Mouse (Mus musculus) liver, adult 2 months (tissue): ENCODE data around the gene Zmym2. TPM values are rescaled to one million over a fixed set of nuclear protein-coding genes. Genes with fewer than 3 reads are reported as not detected.
"Not testable (repeated sequence)": the region's sequence is repeated elsewhere in the genome, so short reads cannot be mapped to it uniquely, and the experiment has no call there.

ENCODE experiments used
- DNase-seq: peaks from one replicate; pipeline ENCODE4 v3.0.0-alpha.2; 2011; ENCODE audit warnings: low read depth, low spot score; ENCODE audit errors: extremely low read depth
- H3K27ac ChIP-seq: fragments of 200-500 bp; replicated peaks from 2 replicates; pipeline ENCODE4 v1.5.1; 2012; ENCODE audit warnings: low read depth, mild to moderate bottlenecking, control low read depth, inconsistent platforms, low read length; ENCODE audit not compliant: insufficient read depth
- H3K27me3 ChIP-seq: fragments of 200-500 bp; 2 replicates; pipeline ENCODE4 v1.6.1; 2012; ENCODE audit warnings: mild to moderate bottlenecking, moderate library complexity, low read length, inconsistent platforms; ENCODE audit not compliant: control insufficient read depth, insufficient read depth
- H3K36me3 ChIP-seq: fragments of 200-500 bp; 2 replicates; pipeline ENCODE4 v1.6.1; 2012; ENCODE audit warnings: low read length, inconsistent platforms; ENCODE audit not compliant: control insufficient read depth, insufficient read depth
- H3K4me1 ChIP-seq: fragments of 200-500 bp; 2 replicates; pipeline ENCODE4 v1.6.1; 2011; ENCODE audit warnings: low read length; ENCODE audit not compliant: control insufficient read depth, insufficient read depth
- H3K4me3 ChIP-seq: fragments of 200-500 bp; 2 replicates; pipeline ENCODE4 v1.5.1; 2011; ENCODE audit warnings: low read depth, mild to moderate bottlenecking, control low read depth, low read length, moderate library complexity; ENCODE audit not compliant: insufficient read depth
- H3K79me2 ChIP-seq: fragments of 200-500 bp; 2 replicates; pipeline ENCODE4 v1.6.1; 2012; ENCODE audit warnings: inconsistent platforms, mild to moderate bottlenecking, low read length, moderate library complexity; ENCODE audit not compliant: control insufficient read depth, insufficient read depth
- H3K9ac ChIP-seq: fragments of 200-500 bp; 2 replicates; pipeline ENCODE4 v1.6.1; 2012; ENCODE audit warnings: low read depth, mild to moderate bottlenecking, control low read depth, inconsistent platforms, low read length
- CTCF ChIP-seq: fragments of 200-500 bp; IDR thresholded peaks from 2 replicates; pipeline ENCODE4 v1.5.1; 2011; ENCODE audit warnings: low read depth, low read length, control low read depth
- POLR2A ChIP-seq: fragments of 200-500 bp; IDR thresholded peaks from 2 replicates; pipeline ENCODE4 v1.6.1; 2011; ENCODE audit warnings: low read length, control low read depth; ENCODE audit not compliant: insufficient read depth; ENCODE audit errors: extremely low read depth
- WGBS: fragments of 180-500 bp; shearing (Covaris S2); methylation state at CpG from one replicate; pipeline ENCODE4 v1.1.7; 2018; 5-methylcytosine and 5-hydroxymethylcytosine counted together
- polyA plus RNA-seq: library from polyadenylated mRNA; depleted of rRNA; stranded (reverse); fragments of >200 nt; gene quantifications from 2 replicates; pipeline ENCODE4 v1.2.3, GENCODE M21; 2012
- total RNA-seq: library from RNA; depleted of rRNA; stranded (reverse); fragments of >200 nt; gene quantifications from 2 replicates; pipeline ENCODE4 v1.2.3, GENCODE M21; 2014

Zmym2 gene
- total and polyA plus RNA-seq, 2 experiments, result 3.9 to 22.9 TPM

- H3K36me3 ChIP-seq, result no peaks in the 10 kb centered on the region
- H3K27ac ChIP-seq, result no peak overlapping the region
- no peaks in the 10 kb centered on the region; the same call in 1 of the 2 replicates for H3K27me3 ChIP-seq
- H3K9ac ChIP-seq, result no peak overlapping the region
- H3K4me3 ChIP-seq, result no peak overlapping the region
- DNase-seq, result no peak
- WGBS, result 22% methylated on average over 13 of the region's 13 CpGs
- H3K79me2 ChIP-seq, result no peaks in the 10 kb centered on the region
- TF ChIP-seq POLR2A (no peak), CTCF (no peak)
- no peaks in the 10 kb centered on the region for H3K4me1 ChIP-seq
Observed at GRCm38 (mm10) chr14:56864641-56865040, 21.8 kb upstream of the Zmym2 start.

- not testable (repeated sequence) for H3K36me3 ChIP-seq, H3K27me3 ChIP-seq, H3K4me3 ChIP-seq, H3K9ac ChIP-seq, H3K79me2 ChIP-seq, H3K4me1 ChIP-seq, H3K27ac ChIP-seq, DNase-seq
- WGBS, result 9% methylated on average over 30 of the region's 30 CpGs
Observed at GRCm38 (mm10) chr14:56865112-56865511, 21.3 kb upstream of the Zmym2 start.

- no peaks in the 10 kb centered on the region for H3K27me3 ChIP-seq
- 93% methylated on average over 5 of the region's 5 CpGs for WGBS
- H3K4me3 ChIP-seq, result no peak overlapping the region
- H3K36me3 ChIP-seq, result no peaks in the 10 kb centered on the region
- H3K9ac ChIP-seq, result no peak overlapping the region
- no peak for DNase-seq
- TF ChIP-seq CTCF (no peak), POLR2A (no peak)
- no peak overlapping the region for H3K27ac ChIP-seq
- H3K4me1 ChIP-seq, result no peaks in the 10 kb centered on the region
- H3K79me2 ChIP-seq, result no peaks in the 10 kb centered on the region
Observed at GRCm38 (mm10) chr14:56873525-56873924, 12.9 kb upstream of the Zmym2 start.

GRCm38 (mm10) chr14:56875586-56876159 lies 10.8 kb upstream of the Zmym2 start:
- Histone ChIP-seq H3K27ac (no peak overlapping the region), H3K27me3 (no peaks in the 10 kb centered on the region), H3K9ac (no peak overlapping the region), H3K4me1 (no peaks in the 10 kb centered on the region), H3K79me2 (no peaks in the 10 kb centered on the region), H3K4me3 (no peak overlapping the region), H3K36me3 (no peaks in the 10 kb centered on the region)
- TF ChIP-seq POLR2A, result no peak
- no peak for TF ChIP-seq CTCF
- DNase-seq, result no peak

GRCm38 (mm10) chr14:56881271-56881670 lies 5.2 kb upstream of the Zmym2 start:
- no peaks in the 10 kb centered on the region for H3K36me3 ChIP-seq
- WGBS, result 69% methylated on average over 3 of the region's 3 CpGs
- no peak overlapping the region for H3K9ac ChIP-seq
- peaks cover 1% of the 10 kb centered on the region; the same call in 1 of the 2 replicates for H3K4me1 ChIP-seq
- DNase-seq, result no peak
- no peak overlapping the region for H3K4me3 ChIP-seq
- TF ChIP-seq CTCF, result no peak
- no peak overlapping the region for H3K27ac ChIP-seq
- H3K27me3 ChIP-seq, result no peaks in the 10 kb centered on the region
- H3K79me2 ChIP-seq, result no peaks in the 10 kb centered on the region

GRCm38 (mm10) chr14:56883431-56883830 lies 3.0 kb upstream of the Zmym2 start:
- WGBS, result 93% methylated on average over 1 of the region's 1 CpGs
- no peak for DNase-seq
- no peaks in the 10 kb centered on the region for H3K27me3 ChIP-seq
- no peak overlapping the region for H3K27ac ChIP-seq
- no peak overlapping the region for H3K9ac ChIP-seq
- peaks cover 3% of the 10 kb centered on the region; the same call in 1 of the 2 replicates for H3K4me1 ChIP-seq
- 0 out of 2 replicates have a peak, but pooled peaks cover 2% of the 10 kb centered on the region for H3K36me3 ChIP-seq
- no peak for TF ChIP-seq POLR2A
- TF ChIP-seq CTCF, result no peak
- H3K79me2 ChIP-seq, result peaks cover 4% of the 10 kb centered on the region; the same call in 1 of the 2 replicates
- H3K4me3 ChIP-seq, result no peak overlapping the region
